Mouse (Mus musculus) spleen, adult 2 months (tissue): ENCODE measurements at regions not wholly inside any gene's neighbourhood (a gene's known extent, or its start where the extent isn't known, plus 50 kb on each side); places are given as distances from the start of the nearest gene placed in this dataset.

Source experiments
- DNase-seq, 2 experiments: peaks; one replicate each; pipeline versions ENCODE4 v3.0.0 to v3.0.0-alpha.2; 2012 to 2021; ENCODE audit warnings: low spot score in 2 of 2, low read depth in 1 of 2
- H3K27ac ChIP-seq: fragments of 200-500 bp; 2 replicates; pipeline ENCODE4 v1.5.1; 2012; ENCODE audit warnings: low read length, inconsistent platforms; ENCODE audit not compliant: insufficient read depth
- H3K27me3 ChIP-seq: fragments of 200-500 bp; 2 replicates; pipeline ENCODE4 v1.6.1; 2012; ENCODE audit warnings: mild to moderate bottlenecking, moderate library complexity, low read length, inconsistent platforms; ENCODE audit not compliant: control insufficient read depth, insufficient read depth
- H3K36me3 ChIP-seq: fragments of 200-500 bp; 2 replicates; pipeline ENCODE4 v1.6.1; 2012; ENCODE audit warnings: mild to moderate bottlenecking, low read length, inconsistent platforms; ENCODE audit not compliant: control insufficient read depth, insufficient read depth
- H3K4me1 ChIP-seq: fragments of 200-500 bp; 2 replicates; pipeline ENCODE4 v1.6.1; 2011; ENCODE audit warnings: inconsistent platforms; ENCODE audit not compliant: control insufficient read depth, insufficient read depth, insufficient read length
- H3K4me3 ChIP-seq: fragments of 200-500 bp; 2 replicates; pipeline ENCODE4 v1.5.1; 2011; ENCODE audit warnings: mild to moderate bottlenecking, inconsistent platforms; ENCODE audit not compliant: insufficient read depth, insufficient read length; ENCODE audit errors: extremely low read depth
- CTCF ChIP-seq: fragments of 200-500 bp; IDR thresholded peaks from 2 replicates; pipeline ENCODE4 v1.5.1; 2011; ENCODE audit warnings: mild to moderate bottlenecking, inconsistent platforms; ENCODE audit not compliant: insufficient read depth, insufficient read length, insufficient replicate concordance; ENCODE audit errors: extremely low read depth
- POLR2A ChIP-seq: fragments of 200-500 bp; IDR thresholded peaks from 2 replicates; pipeline ENCODE4 v1.6.1; 2011; ENCODE audit warnings: low read depth, low read length, inconsistent platforms
- WGBS: fragments of 180-500 bp; shearing (Covaris S2); methylation state at CpG from one replicate; pipeline ENCODE4 v1.1.7; 2018; 5-methylcytosine and 5-hydroxymethylcytosine counted together

GRCm38 (mm10) chr3:58056191-58057063 lies 208.5 kb upstream of the Pfn2 start:
- H3K4me3 ChIP-seq, result no peak overlapping the region
- TF ChIP-seq POLR2A (no peak), CTCF (no peak)
- no peak for DNase-seq
- WGBS, result 42% methylated on average over 10 of the region's 10 CpGs
- no peaks in the 10 kb centered on the region for H3K36me3 ChIP-seq
- no peaks in the 10 kb centered on the region for H3K27me3 ChIP-seq
- H3K27ac ChIP-seq, result no peak overlapping the region
- H3K4me1 ChIP-seq, result no peaks in the 10 kb centered on the region

DNA sequence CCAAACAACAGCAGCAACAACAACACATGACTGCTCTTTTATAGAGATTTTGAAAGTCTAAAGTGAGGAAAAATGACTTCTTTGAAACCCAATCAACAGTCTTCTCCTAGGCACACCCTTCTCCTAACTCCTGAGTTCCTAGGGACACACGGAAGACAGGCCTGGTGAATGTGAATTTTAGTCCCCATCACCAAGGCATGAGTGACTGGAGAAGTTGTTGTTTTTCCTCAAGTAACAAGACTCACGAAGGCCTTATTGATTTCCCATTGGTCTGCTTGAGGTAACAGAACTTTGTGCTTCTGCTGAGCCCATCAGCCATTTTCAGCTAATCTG lies 209.2 kb upstream of the Pfn2 start:
- H3K27ac ChIP-seq, result no peak overlapping the region
- WGBS, result 77% methylated on average over 2 of the region's 2 CpGs

GRCm38 (mm10) chr3:58058134-58058533 lies 210.3 kb upstream of the Pfn2 start:
- Histone ChIP-seq H3K36me3 (no peaks in the 10 kb centered on the region), H3K4me3 (no peak overlapping the region), H3K4me1 (no peaks in the 10 kb centered on the region), H3K27ac (no peak overlapping the region), H3K27me3 (no peaks in the 10 kb centered on the region)
- 87% methylated on average over 10 of the region's 10 CpGs for WGBS
- no peak for TF ChIP-seq POLR2A
- no peak for DNase-seq

More for the DNA sequence above, 209.2 kb upstream of the Pfn2 start:
- Histone ChIP-seq H3K4me1 (no peaks in the 10 kb centered on the region), H3K4me3 (no peak overlapping the region), H3K36me3 (no peaks in the 10 kb centered on the region), H3K27me3 (no peaks in the 10 kb centered on the region)
- TF ChIP-seq CTCF (no peak), POLR2A (no peak)
- DNase-seq, result no peak

- no peaks in the 10 kb centered on the region for H3K36me3 ChIP-seq
- H3K27me3 ChIP-seq, result no peaks in the 10 kb centered on the region
- no peak overlapping the region for H3K4me3 ChIP-seq
- TF ChIP-seq CTCF (no peak), POLR2A (no peak)
- H3K4me1 ChIP-seq, result no peaks in the 10 kb centered on the region
- H3K27ac ChIP-seq, result no peak overlapping the region
- WGBS, result 90% methylated on average over 7 of the region's 7 CpGs
- DNase-seq, result no peak
Measured at GRCm38 (mm10) chr3:58063852-58064549, 216.1 kb upstream of the Pfn2 start.

DNA sequence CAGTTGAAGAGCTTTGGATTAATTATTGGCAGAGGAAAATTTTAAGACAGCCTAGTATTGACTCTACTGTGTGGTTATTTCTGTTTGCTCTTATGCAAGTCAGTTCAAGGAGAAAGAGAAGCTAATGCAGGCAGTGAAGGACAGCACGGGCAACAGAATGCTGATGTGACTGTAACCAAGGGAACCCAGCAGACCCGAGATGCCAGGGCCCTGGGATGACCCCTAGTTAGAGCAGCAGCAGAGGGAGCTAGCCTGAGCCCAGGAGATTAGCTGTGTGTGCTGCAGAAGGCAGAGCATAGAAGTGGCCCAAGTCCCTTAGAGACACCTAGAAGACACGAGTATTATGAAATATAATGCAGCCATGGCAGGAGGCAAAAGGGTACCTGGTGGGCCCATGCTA lies 223.7 kb upstream of the Pfn2 start:
- WGBS, result 44% methylated on average over 3 of the region's 3 CpGs
- no peaks in the 10 kb centered on the region for H3K4me1 ChIP-seq
- no peak overlapping the region for H3K4me3 ChIP-seq
- TF ChIP-seq CTCF (no peak), POLR2A (no peak)
- no peak for DNase-seq
- H3K36me3 ChIP-seq, result no peaks in the 10 kb centered on the region
- H3K27ac ChIP-seq, result no peak overlapping the region
- H3K27me3 ChIP-seq, result no peaks in the 10 kb centered on the region

- Histone ChIP-seq H3K4me3 (no peak overlapping the region), H3K36me3 (no peaks in the 10 kb centered on the region), H3K27ac (no peak overlapping the region), H3K27me3 (no peaks in the 10 kb centered on the region), H3K4me1 (no peaks in the 10 kb centered on the region)
- TF ChIP-seq CTCF (no peak), POLR2A (no peak)
- no peak for DNase-seq
- WGBS, result 96% methylated on average over 5 of the region's 5 CpGs
Measured at GRCm38 (mm10) chr3:58072230-58072839, 224.5 kb upstream of the Pfn2 start.
